Comparison of ENCODE assay signal across 8 mouse cellular contexts in the genomic region with DNA sequence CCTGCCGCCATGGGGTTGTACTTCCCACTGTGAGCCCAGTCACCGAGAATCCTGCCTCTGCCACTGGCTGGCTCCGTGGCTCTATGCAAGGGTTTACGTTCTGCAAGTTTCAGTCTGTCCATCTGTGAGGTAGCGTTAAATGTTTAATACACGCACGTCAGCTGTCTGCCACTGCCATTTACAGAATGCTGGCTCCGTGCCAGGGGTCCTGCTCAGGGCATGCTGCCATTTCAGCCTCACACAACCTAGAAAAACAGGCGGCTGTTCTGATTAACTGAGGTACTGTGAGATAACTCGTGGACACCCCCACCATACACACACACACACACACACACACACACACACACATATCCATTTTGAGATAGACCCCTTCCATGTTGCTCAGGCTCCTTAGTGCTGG. TPM values are rescaled to one million over a fixed set of nuclear protein-coding genes. Genes with fewer than 3 reads are reported as not detected.
DNase-seq lines count a peak whose midpoint lies in the region; ATAC-seq lines count a peak whose summit lies in the region.

No protein-coding gene starts in this region.

- H3K36me3 ChIP-seq in kidney, embryonic 16.5 days (ENCODE audit: insufficient read depth, low read length), result no peaks in the 10 kb centered on the region
- no peaks in the 10 kb centered on the region for H3K36me3 ChIP-seq in heart, embryonic 10.5 days
- H3K36me3 ChIP-seq in lung, embryonic 16.5 days (ENCODE audit: control insufficient read depth, insufficient read depth, low read length), result no peaks in the 10 kb centered on the region
- no peaks in the 10 kb centered on the region for H3K36me3 ChIP-seq in intestine, embryonic 15.5 days

- H3K27me3 ChIP-seq in kidney, embryonic 16.5 days (ENCODE audit: insufficient read depth, low read length), result no peaks in the 10 kb centered on the region
- H3K27me3 ChIP-seq in heart, embryonic 10.5 days (ENCODE audit: insufficient read depth, poor library complexity, severe bottlenecking), result peaks cover 6% of the 10 kb centered on the region; the same call in 1 of the 2 replicates
- no peaks in the 10 kb centered on the region for H3K27me3 ChIP-seq in lung, embryonic 16.5 days (ENCODE audit: control insufficient read depth, insufficient read depth, low read depth, low read length)
- H3K27me3 ChIP-seq in intestine, embryonic 15.5 days (replicated peaks), result no peaks in the 10 kb centered on the region

- no peak for ATAC-seq in kidney, embryonic 16.5 days (ENCODE audit: low FRiP score, low TSS enrichment)
- peak; percentile 35; the same call in 1 of the 2 replicates for ATAC-seq in lung, embryonic 16.5 days (ENCODE audit: low read depth)
- no peak for ATAC-seq in intestine, embryonic 15.5 days

- H3K9ac ChIP-seq in kidney, embryonic 16.5 days (replicated peaks; ENCODE audit: low read length), result no peak overlapping the region
- 0 out of 2 replicates have a peak overlapping the region, but pooled peaks have one; percentile 26 for H3K9ac ChIP-seq in lung, embryonic 16.5 days (ENCODE audit: low read length)
- H3K9ac ChIP-seq in intestine, embryonic 15.5 days, result no peak overlapping the region

- no peak overlapping the region for H3K4me2 ChIP-seq in kidney, embryonic 16.5 days (replicated peaks; ENCODE audit: low read depth, low read length)
- H3K4me2 ChIP-seq in lung, embryonic 16.5 days (ENCODE audit: low read depth, low read length), result no peak overlapping the region
- H3K4me2 ChIP-seq in intestine, embryonic 15.5 days (replicated peaks), result no peak overlapping the region

- H3K9me3 ChIP-seq in kidney, embryonic 16.5 days (ENCODE audit: low read length), result no peaks in the 10 kb centered on the region
- H3K9me3 ChIP-seq in heart, embryonic 10.5 days, result no peaks in the 10 kb centered on the region
- H3K9me3 ChIP-seq in lung, embryonic 16.5 days (ENCODE audit: control insufficient read depth, low read length), result no peaks in the 10 kb centered on the region
- H3K9me3 ChIP-seq in intestine, embryonic 15.5 days, result no peaks in the 10 kb centered on the region

- H3K27ac ChIP-seq in kidney, embryonic 16.5 days (ENCODE audit: low read length), result no peak overlapping the region
- peak overlapping the region; percentile 87 for H3K27ac ChIP-seq in heart, embryonic 10.5 days
- no peak overlapping the region for H3K27ac ChIP-seq in lung, embryonic 16.5 days (ENCODE audit: low read length)
- H3K27ac ChIP-seq in intestine, embryonic 15.5 days, result no peak overlapping the region

- 40% methylated on average over 10 of the region's 10 CpGs for WGBS in kidney, embryonic 16.5 days
- 28% methylated on average over 10 of the region's 10 CpGs for WGBS in heart, embryonic 10.5 days
- 16% methylated on average over 10 of the region's 10 CpGs for WGBS in lung, embryonic 16.5 days
- 36% methylated on average over 10 of the region's 10 CpGs for WGBS in intestine, embryonic 15.5 days

- DNase-seq in kidney, adult 18-20 months, result peak; percentile 49
- DNase-seq in cerebellum, adult 9-11 months, result peak; percentile 61
- DNase-seq in heart, embryonic 10.5 days (ENCODE audit: low spot score), result no peak
- no peak for DNase-seq in thymus, postnatal 4 days
- no peak for DNase-seq in frontal cortex, postnatal 14 days (ENCODE audit: low spot score in 2 of 2)

- peaks cover 7% of the 10 kb centered on the region for H3K4me1 ChIP-seq in kidney, embryonic 16.5 days (ENCODE audit: insufficient read depth, low read length)
- H3K4me1 ChIP-seq in heart, embryonic 10.5 days, result peaks cover 35% of the 10 kb centered on the region
- H3K4me1 ChIP-seq in lung, embryonic 16.5 days (replicated peaks; ENCODE audit: control insufficient read depth, insufficient read depth, low read length), result peaks cover 4% of the 10 kb centered on the region
- H3K4me1 ChIP-seq in intestine, embryonic 15.5 days (replicated peaks), result peaks cover 11% of the 10 kb centered on the region

- no peak overlapping the region for H3K4me3 ChIP-seq in kidney, embryonic 16.5 days (ENCODE audit: low read length)
- H3K4me3 ChIP-seq in heart, embryonic 10.5 days, result no peak overlapping the region
- no peak overlapping the region for H3K4me3 ChIP-seq in lung, embryonic 16.5 days (ENCODE audit: low read length)
- H3K4me3 ChIP-seq in intestine, embryonic 15.5 days (replicated peaks), result no peak overlapping the region

RNA-seq across cellular contexts. Expression of gene Ahdc1, which starts 8.2 kb away (rescaled TPM):
- 9.8 and 11.7 TPM in 2 replicates for polyA plus RNA-seq in kidney, embryonic 16.5 days (2015; fragmentation: Nextera tagmentation; extraction: Ambion mirVana)
- polyA plus RNA-seq in heart, embryonic 10.5 days (2016; fragmentation: Nextera tagmentation; extraction: Ambion mirVana), result 8.4 and 12.2 TPM in 2 replicates
- 8.0 and 8.2 TPM in 2 replicates for polyA plus RNA-seq in lung, embryonic 16.5 days (2015; fragmentation: Nextera tagmentation; extraction: Ambion mirVana)
- polyA plus RNA-seq in intestine, embryonic 15.5 days (2015; fragmentation: Nextera tagmentation; extraction: Ambion mirVana), result 5.4 and 6.3 TPM in 2 replicates

RNA-seq across cellular contexts. Expression of gene Fgr, which starts 29.0 kb away (rescaled TPM):
- polyA plus RNA-seq in kidney, embryonic 16.5 days (2015; fragmentation: Nextera tagmentation; extraction: Ambion mirVana), result 0.44 and 0.58 TPM in 2 replicates
- 0.36 and 0.43 TPM in 2 replicates for polyA plus RNA-seq in heart, embryonic 10.5 days (2016; fragmentation: Nextera tagmentation; extraction: Ambion mirVana)
- 0.79 and 1.2 TPM in 2 replicates for polyA plus RNA-seq in lung, embryonic 16.5 days (2015; fragmentation: Nextera tagmentation; extraction: Ambion mirVana)
- 2.3 and 3.7 TPM in 2 replicates for polyA plus RNA-seq in intestine, embryonic 15.5 days (2015; fragmentation: Nextera tagmentation; extraction: Ambion mirVana)

Comparison
In these comparisons a context has a peak if more than half of its experiments do, and no peak if none do; other contexts are left out.
1. DNase-seq: peak in kidney, adult 18-20 months (single experiment) and cerebellum, adult 9-11 months (single experiment); none in heart, embryonic 10.5 days (single experiment), thymus, postnatal 4 days (single experiment) and frontal cortex, postnatal 14 days (0 of 2).